Mouse (Mus musculus) embryonic fibroblast, embryonic 13.5 days (primary cell): ENCODE data around the gene Thada.

Experiments used
- CTCF ChIP-seq: IDR thresholded peaks from 2 replicates; pipeline ENCODE4 v1.5.1; 2011; ENCODE audit warnings: mild to moderate bottlenecking, control low read depth, low read length, moderate library complexity, borderline replicate concordance; ENCODE audit not compliant: insufficient read depth
- POLR2A ChIP-seq: IDR thresholded peaks from 2 replicates; pipeline ENCODE4 v1.6.1; 2011; ENCODE audit warnings: low read depth, mild to moderate bottlenecking, control low read depth, low read length, moderate library complexity

- TF ChIP-seq CTCF, result no peak
- no peak for TF ChIP-seq POLR2A
These were observed 264.8 kb downstream of the Thada start for GRCm38 (mm10) chr17:84201183-84201582.
